Mouse (Mus musculus): ENCODE measurements around the gene Siah1a.

Siah1a gene

GRCm38 (mm10) chr8:86699471-86699870 lies 46.3 kb downstream of the Siah1a start:
- no peak for DNase-seq

- DNase-seq: no peak
Observed at GRCm38 (mm10) chr8:86698811-86699421, 46.8 kb downstream of the Siah1a start.

- DNase-seq: no peak
Observed at GRCm38 (mm10) chr8:86695703-86696102, 50.0 kb downstream of the Siah1a start.

- DNase-seq: no peak
Observed at GRCm38 (mm10) chr8:86694011-86694410, 51.7 kb downstream of the Siah1a start.

- DNase-seq: no peak
Observed at GRCm38 (mm10) chr8:86692107-86692506, 53.6 kb downstream of the Siah1a start.

GRCm38 (mm10) chr8:86686629-86687028 lies 59.1 kb downstream of the Siah1a start:
- no peak for DNase-seq

Measured in kidney, adult 8-10 months (tissue).